Mouse (Mus musculus) embryo, embryonic 9.5 days (tissue): ENCODE results near the gene Otud4.
"Not testable (repeated sequence)": the region's sequence is repeated elsewhere in the genome, so short reads cannot be mapped to it uniquely, and the experiment has no call there.

ENCODE experiments used
- DNase-seq: peaks from one replicate; pipeline ENCODE4 v3.0.0-alpha.2; 2017; ENCODE audit errors: extremely low spot score

The Otud4 gene

GRCm38 (mm10) chr8:79638001-79638706 is 1.3 kb upstream of the Otud4 start:
- DNase-seq = no peak

GRCm38 (mm10) chr8:79638707-79639549 is 490 bp upstream of the Otud4 start:
- peak; percentile 97 for DNase-seq

- no peak for DNase-seq
These were observed 1.7 kb downstream of the Otud4 start for GRCm38 (mm10) chr8:79641119-79641518.

GRCm38 (mm10) chr8:79649569-79649968 is 10.2 kb downstream of the Otud4 start:
- no peak for DNase-seq

- DNase-seq = peak; percentile 25
These were observed 10.9 kb downstream of the Otud4 start for GRCm38 (mm10) chr8:79650158-79650814.

- DNase-seq = no peak
These were observed 14.3 kb downstream of the Otud4 start for GRCm38 (mm10) chr8:79653736-79654135.

- not testable (repeated sequence) for DNase-seq
These were observed 19.3 kb downstream of the Otud4 start for GRCm38 (mm10) chr8:79658715-79659114.

- DNase-seq = no peak
These were observed 37.0 kb downstream of the Otud4 start for GRCm38 (mm10) chr8:79676461-79676860.

- DNase-seq = no peak
These were observed 39.6 kb downstream of the Otud4 start for GRCm38 (mm10) chr8:79679005-79679404.

GRCm38 (mm10) chr8:79680083-79680482 is 40.7 kb downstream of the Otud4 start:
- not testable (repeated sequence) for DNase-seq

- DNase-seq = peak; percentile 32
These were observed 41.1 kb downstream of the Otud4 start for GRCm38 (mm10) chr8:79680555-79680954.

GRCm38 (mm10) chr8:79680965-79681364 is 41.5 kb downstream of the Otud4 start:
- DNase-seq = no peak

GRCm38 (mm10) chr8:79685927-79686326 is 46.5 kb downstream of the Otud4 start:
- not testable (repeated sequence) for DNase-seq

GRCm38 (mm10) chr8:79692531-79692930 is 53.1 kb downstream of the Otud4 start:
- no peak for DNase-seq

GRCm38 (mm10) chr8:79706687-79707086 is 67.3 kb downstream of the Otud4 start:
- DNase-seq = no peak

GRCm38 (mm10) chr8:79711064-79711961 is 71.9 kb downstream of the Otud4 start, which contains the start of the genes Abce1 and Anapc10:
TSS of gene Abce1 (minus strand) at chr8:79711740.
TSS of gene Anapc10 (plus strand) at chr8:79711820.
- peak; percentile 96 for DNase-seq

- DNase-seq = no peak
These were observed 73.3 kb downstream of the Otud4 start for GRCm38 (mm10) chr8:79712676-79713075.

GRCm38 (mm10) chr8:79721537-79721936 is 82.1 kb downstream of the Otud4 start:
- no peak for DNase-seq

- DNase-seq = no peak
These were observed 83.9 kb downstream of the Otud4 start for GRCm38 (mm10) chr8:79723308-79723707.

GRCm38 (mm10) chr8:79724589-79724988 is 85.2 kb downstream of the Otud4 start:
- no peak for DNase-seq
